Mouse (Mus musculus): ENCODE results near the gene Zfp467. TPM values are rescaled to one million over a fixed set of nuclear protein-coding genes. Genes with fewer than 3 reads are reported as not detected.
A peak's percentile ranks its signal among the peaks of the same experiment; 100 is the strongest.

The Zfp467 gene
- polyA plus RNA-seq, 1 experiment from 2014 or later = 31.4 TPM

GRCm38 (mm10) chr6:48399906-48400305 is 45.7 kb downstream of the Zfp467 start:
- Histone ChIP-seq H3K4me2 (replicated peaks; ENCODE audit: low read depth, low read length) (no peak overlapping the region), H3K4me1 (ENCODE audit: control insufficient read depth, insufficient read depth, low read length) (peaks cover 10% of the 10 kb centered on the region), H3K27me3 (ENCODE audit: control insufficient read depth, insufficient read depth, low read length) (no peaks in the 10 kb centered on the region), H3K27ac (ENCODE audit: low read depth, low read length) (no peak overlapping the region), H3K9ac (ENCODE audit: low read depth, low read length) (no peak overlapping the region), H3K36me3 (ENCODE audit: control insufficient read depth, insufficient read depth, low read length) (peaks cover 13% of the 10 kb centered on the region), H3K4me3 (ENCODE audit: low read length) (no peak overlapping the region), H3K9me3 (ENCODE audit: control insufficient read depth, low read length) (no peaks in the 10 kb centered on the region)
- ATAC-seq (ENCODE audit: low FRiP score, low TSS enrichment) = no peak
- WGBS = 92% methylated on average over 5 of the region's 5 CpGs

GRCm38 (mm10) chr6:48397336-48397735 is 48.3 kb downstream of the Zfp467 start:
- WGBS = 74% methylated on average over 4 of the region's 4 CpGs
- peaks cover 10% of the 10 kb centered on the region for H3K4me1 ChIP-seq (ENCODE audit: control insufficient read depth, insufficient read depth, low read length)
- H3K4me2 ChIP-seq (replicated peaks; ENCODE audit: low read depth, low read length) = no peak overlapping the region
- no peaks in the 10 kb centered on the region; the same call in 1 of the 2 replicates for H3K36me3 ChIP-seq (ENCODE audit: control insufficient read depth, insufficient read depth, low read length)
- H3K9me3 ChIP-seq (ENCODE audit: control insufficient read depth, low read length) = no peaks in the 10 kb centered on the region
- H3K4me3 ChIP-seq (ENCODE audit: low read length) = no peak overlapping the region
- H3K27ac ChIP-seq (ENCODE audit: low read depth, low read length) = no peak overlapping the region
- H3K9ac ChIP-seq (ENCODE audit: low read depth, low read length) = no peak overlapping the region; the same call in 1 of the 2 replicates
- ATAC-seq (ENCODE audit: low FRiP score, low TSS enrichment) = no peak
- no peaks in the 10 kb centered on the region for H3K27me3 ChIP-seq (ENCODE audit: control insufficient read depth, insufficient read depth, low read length)

GRCm38 (mm10) chr6:48396686-48397085 is 48.9 kb downstream of the Zfp467 start:
- Histone ChIP-seq H3K9ac (ENCODE audit: low read depth, low read length) (peak overlapping the region; percentile 83; the same call in 1 of the 2 replicates), H3K36me3 (ENCODE audit: control insufficient read depth, insufficient read depth, low read length) (no peaks in the 10 kb centered on the region; the same call in 1 of the 2 replicates), H3K27me3 (ENCODE audit: control insufficient read depth, insufficient read depth, low read length) (no peaks in the 10 kb centered on the region), H3K27ac (ENCODE audit: low read depth, low read length) (no peak overlapping the region), H3K9me3 (ENCODE audit: control insufficient read depth, low read length) (no peaks in the 10 kb centered on the region), H3K4me1 (ENCODE audit: control insufficient read depth, insufficient read depth, low read length) (peaks cover 10% of the 10 kb centered on the region), H3K4me2 (replicated peaks; ENCODE audit: low read depth, low read length) (peak overlapping the region; percentile 84), H3K4me3 (ENCODE audit: low read length) (peak overlapping the region; percentile 63; the same call in 1 of the 2 replicates)
- ATAC-seq (ENCODE audit: low FRiP score, low TSS enrichment) = no peak
- WGBS = 83% methylated on average over 1 of the region's 1 CpGs

- H3K9ac ChIP-seq (ENCODE audit: low read depth, low read length) = peak overlapping the region; percentile 83
- H3K27me3 ChIP-seq (ENCODE audit: control insufficient read depth, insufficient read depth, low read length) = no peaks in the 10 kb centered on the region
- H3K4me3 ChIP-seq (ENCODE audit: low read length) = peak overlapping the region; percentile 63
- H3K9me3 ChIP-seq (ENCODE audit: control insufficient read depth, low read length) = no peaks in the 10 kb centered on the region
- WGBS = 30% methylated on average over 15 of the region's 15 CpGs
- no peak for ATAC-seq (ENCODE audit: low FRiP score, low TSS enrichment)
- peak overlapping the region; percentile 84 for H3K4me2 ChIP-seq (replicated peaks; ENCODE audit: low read depth, low read length)
- peak overlapping the region; percentile 53 for H3K27ac ChIP-seq (ENCODE audit: low read depth, low read length)
- peaks cover 10% of the 10 kb centered on the region for H3K4me1 ChIP-seq (ENCODE audit: control insufficient read depth, insufficient read depth, low read length)
- no peaks in the 10 kb centered on the region; the same call in 1 of the 2 replicates for H3K36me3 ChIP-seq (ENCODE audit: control insufficient read depth, insufficient read depth, low read length)
These were observed 49.5 kb downstream of the Zfp467 start for GRCm38 (mm10) chr6:48396008-48396595.

- Histone ChIP-seq H3K4me2 (replicated peaks; ENCODE audit: low read depth, low read length) (peak within 1 kb of the TSS; percentile 84), H3K36me3 (ENCODE audit: control insufficient read depth, insufficient read depth, low read length) (no peaks in the 10 kb centered on the region; the same call in 1 of the 2 replicates), H3K4me3 (ENCODE audit: low read length) (peak within 1 kb of the TSS; percentile 63), H3K27me3 (ENCODE audit: control insufficient read depth, insufficient read depth, low read length) (no peaks in the 10 kb centered on the region), H3K9ac (ENCODE audit: low read depth, low read length) (peak within 1 kb of the TSS; percentile 83), H3K9me3 (ENCODE audit: control insufficient read depth, low read length) (no peaks in the 10 kb centered on the region), H3K27ac (ENCODE audit: low read depth, low read length) (peak within 1 kb of the TSS; percentile 53), H3K4me1 (ENCODE audit: control insufficient read depth, insufficient read depth, low read length) (peaks cover 10% of the 10 kb centered on the region)
- peak; percentile 98 for ATAC-seq (ENCODE audit: low FRiP score, low TSS enrichment)
- WGBS = under 1% methylated on average over 64 of the region's 65 CpGs
These were observed 50.3 kb downstream of the Zfp467 start, which contains the start of gene Krba1 for GRCm38 (mm10) chr6:48395105-48396007. Krba1 (plus strand) TSS chr6:48395586.

- Histone ChIP-seq H3K9ac (ENCODE audit: low read depth, low read length) (no peak overlapping the region), H3K27ac (ENCODE audit: low read depth, low read length) (no peak overlapping the region), H3K27me3 (ENCODE audit: control insufficient read depth, insufficient read depth, low read length) (no peaks in the 10 kb centered on the region), H3K4me2 (replicated peaks; ENCODE audit: low read depth, low read length) (no peak overlapping the region), H3K4me3 (ENCODE audit: low read length) (no peak overlapping the region), H3K36me3 (ENCODE audit: control insufficient read depth, insufficient read depth, low read length) (no peaks in the 10 kb centered on the region; the same call in 1 of the 2 replicates), H3K4me1 (ENCODE audit: control insufficient read depth, insufficient read depth, low read length) (peaks cover 10% of the 10 kb centered on the region), H3K9me3 (ENCODE audit: control insufficient read depth, low read length) (no peaks in the 10 kb centered on the region)
- no peak for ATAC-seq (ENCODE audit: low FRiP score, low TSS enrichment)
These were observed 51.8 kb downstream of the Zfp467 start for GRCm38 (mm10) chr6:48393811-48394210.

GRCm38 (mm10) chr6:48388221-48388620 is 57.4 kb downstream of the Zfp467 start:
- no peak overlapping the region for H3K9ac ChIP-seq (ENCODE audit: low read depth, low read length)
- peaks cover 5% of the 10 kb centered on the region; the same call in 1 of the 2 replicates for H3K9me3 ChIP-seq (ENCODE audit: control insufficient read depth, low read length)
- no peaks in the 10 kb centered on the region for H3K36me3 ChIP-seq (ENCODE audit: control insufficient read depth, insufficient read depth, low read length)
- no peak for ATAC-seq (ENCODE audit: low FRiP score, low TSS enrichment)
- no peaks in the 10 kb centered on the region for H3K27me3 ChIP-seq (ENCODE audit: control insufficient read depth, insufficient read depth, low read length)
- no peak overlapping the region for H3K4me3 ChIP-seq (ENCODE audit: low read length)
- no peak overlapping the region for H3K27ac ChIP-seq (ENCODE audit: low read depth, low read length)
- H3K4me1 ChIP-seq (ENCODE audit: control insufficient read depth, insufficient read depth, low read length) = no peaks in the 10 kb centered on the region
- no peak overlapping the region for H3K4me2 ChIP-seq (replicated peaks; ENCODE audit: low read depth, low read length)
- 52% methylated on average over 3 of the region's 3 CpGs for WGBS

Data from kidney, embryonic 14.5 days (tissue).